Mouse (Mus musculus) adrenal gland (tissue): ENCODE data around the gene Tas1r2.

Source experiments
- intact Hi-C: fragments of 180-260 bp; cut with DNase I; formaldehyde crosslinking; loops from one replicate; pipeline ENCODE4 v1.15.1; 2025

Gene Tas1r2

DNA sequence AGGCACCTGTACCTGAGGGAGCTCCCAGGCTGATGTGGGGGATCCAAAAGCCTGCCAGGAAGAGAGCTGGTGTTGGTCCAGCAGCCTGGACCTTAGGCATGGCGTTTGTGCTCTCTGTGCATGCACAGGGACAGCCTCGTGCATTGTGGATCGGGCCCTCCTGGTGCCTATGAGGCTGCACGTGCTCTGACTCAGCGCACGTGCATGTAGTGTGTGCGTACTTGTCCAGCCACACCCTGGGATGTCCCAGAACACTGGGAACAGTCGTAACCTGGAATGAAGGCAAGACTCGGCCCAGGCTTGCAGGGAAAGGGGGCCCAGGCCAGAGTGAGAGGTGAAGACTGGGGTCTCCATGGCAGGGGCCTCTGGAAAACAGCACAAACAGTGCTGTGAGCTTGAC lies 15.5 kb upstream of the Tas1r2 start:
- intact Hi-C loops = loop anchor here (2.0 kb wide), 1 partner anchor 167 kb away; no protein-coding TSS in a partner anchor

DNA sequence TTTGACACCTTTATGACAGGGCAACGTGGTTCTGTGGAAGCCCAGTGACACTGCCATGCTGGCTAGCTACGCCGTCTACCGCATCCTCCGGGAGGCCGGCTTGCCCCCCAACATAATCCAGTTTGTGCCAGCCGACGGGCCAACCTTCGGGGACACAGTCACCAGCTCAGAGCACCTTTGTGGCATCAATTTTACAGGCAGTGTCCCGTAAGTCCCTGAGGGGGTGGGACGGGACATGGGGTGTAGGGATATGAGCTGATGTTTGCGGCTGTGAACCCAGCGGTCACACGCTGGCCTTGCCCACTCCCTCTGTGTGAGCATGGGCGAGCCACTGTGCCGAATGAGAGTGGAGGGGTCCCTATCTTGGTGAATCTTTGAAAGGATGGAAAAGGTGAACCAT lies 15.0 kb upstream of the Tas1r2 start:
- intact Hi-C loops = no loop called here

DNA sequence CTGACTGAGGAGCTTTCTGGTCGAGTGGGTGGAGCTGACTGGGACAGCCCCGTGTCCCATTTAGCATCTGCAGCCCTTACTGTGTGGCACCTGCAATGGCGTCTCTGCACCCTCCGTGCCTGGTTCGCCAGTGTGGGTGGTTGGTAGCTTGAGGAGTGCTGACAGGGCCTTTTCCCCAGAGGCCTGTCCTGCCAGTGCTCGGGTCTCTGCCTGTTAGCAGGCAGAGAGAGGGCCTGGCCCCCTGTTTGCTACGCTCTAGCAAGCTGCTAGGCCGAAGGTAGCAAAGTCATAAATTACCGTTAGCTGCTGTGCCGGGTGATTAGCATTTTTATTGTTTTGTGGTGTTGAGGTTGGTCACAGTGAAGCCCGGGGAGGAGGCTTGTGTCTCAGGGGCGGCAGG lies 13.5 kb upstream of the Tas1r2 start:
- intact Hi-C loops = no loop called here

DNA sequence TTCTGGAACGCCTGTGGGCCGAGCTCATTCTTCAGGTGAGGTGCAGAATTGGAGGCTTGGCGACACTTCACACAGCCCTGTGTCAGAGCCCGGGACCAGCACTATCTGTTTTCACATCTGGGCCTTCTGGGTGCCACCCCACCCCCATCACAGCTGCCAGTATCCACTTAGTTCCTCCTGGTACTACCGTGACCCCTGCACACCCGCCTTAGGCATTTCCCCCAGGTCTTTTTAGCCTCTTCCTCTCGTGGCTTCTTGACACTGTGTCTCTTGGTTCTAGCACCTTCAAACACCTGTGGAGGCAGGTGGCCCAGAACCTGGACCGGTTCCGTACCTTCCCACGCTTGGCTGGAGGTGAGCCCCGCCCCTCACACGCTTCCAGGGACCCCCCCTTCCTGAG lies 13.0 kb upstream of the Tas1r2 start:
- intact Hi-C loops = no loop called here

DNA sequence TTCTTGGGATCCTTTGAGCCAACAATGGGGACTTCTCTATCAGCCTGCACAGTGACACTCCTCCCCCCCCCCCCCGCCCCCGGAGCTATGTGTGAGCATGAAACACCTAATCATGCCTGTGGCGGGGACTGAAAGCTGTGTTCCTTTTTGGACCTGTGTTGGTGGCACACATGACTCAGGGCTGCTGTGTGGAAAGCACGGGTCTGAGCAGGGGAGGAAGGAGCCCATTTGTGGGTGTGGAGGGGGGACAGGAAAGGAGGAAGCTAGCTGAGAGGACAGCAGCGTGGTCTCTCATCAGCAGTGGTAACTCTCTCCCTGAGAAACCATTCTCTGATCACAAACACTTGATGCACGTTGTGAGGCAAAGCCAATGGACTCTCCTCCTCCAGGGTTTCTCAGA lies 12.6 kb upstream of the Tas1r2 start:
- intact Hi-C loops = no loop called here

DNA sequence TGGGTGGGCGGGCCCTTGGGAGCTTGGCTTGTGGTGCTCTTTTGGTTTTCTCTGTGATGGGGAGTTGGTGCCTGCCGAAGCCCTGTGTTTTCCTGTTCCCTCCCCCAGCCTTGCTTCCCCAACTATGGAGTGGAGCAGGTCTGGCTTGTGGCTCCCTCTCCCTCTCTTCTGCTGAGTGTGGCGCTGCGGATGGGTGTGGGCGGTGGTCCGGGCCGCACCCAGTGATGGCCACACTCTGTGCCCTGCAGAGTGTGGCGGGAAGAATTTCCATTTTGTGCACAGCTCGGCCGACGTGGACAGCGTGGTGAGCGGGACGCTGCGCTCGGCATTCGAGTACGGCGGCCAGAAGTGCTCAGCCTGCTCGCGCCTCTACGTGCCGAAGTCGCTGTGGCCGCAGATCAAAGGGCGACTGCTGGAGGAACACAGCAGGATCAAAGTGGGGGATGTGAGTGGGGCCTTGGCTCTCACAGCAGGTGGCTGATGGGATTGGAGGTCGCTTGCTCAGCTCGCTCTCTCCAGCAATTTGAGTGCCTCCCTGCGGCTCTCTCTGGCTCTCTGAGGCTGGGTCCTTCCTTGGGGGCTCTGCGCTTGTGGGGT lies 11.4 kb upstream of the Tas1r2 start:
- intact Hi-C loops = no loop called here

DNA sequence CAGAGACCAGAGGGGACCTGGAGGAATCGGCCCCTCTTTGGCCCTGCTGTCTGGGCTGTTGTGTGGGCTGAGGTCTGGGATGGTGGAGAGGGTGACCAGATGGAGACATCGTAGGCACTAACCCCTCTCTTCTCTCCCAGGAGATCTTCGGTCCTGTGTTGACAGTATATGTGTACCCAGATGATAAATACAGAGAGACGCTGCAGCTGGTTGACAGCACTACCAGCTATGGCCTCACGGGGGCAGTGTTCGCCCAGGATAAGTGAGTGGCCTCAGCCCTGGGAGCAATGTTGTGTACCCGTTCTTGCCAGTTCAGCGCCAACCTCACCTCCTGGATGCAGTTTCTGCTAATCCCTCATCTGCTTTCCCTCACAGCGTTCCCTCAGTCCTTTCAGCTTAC lies 9.4 kb upstream of the Tas1r2 start:
- intact Hi-C loops = loop anchor here (1.0 kb wide), 2 partner anchors 26 to 214 kb away; no protein-coding TSS in a partner anchor

DNA sequence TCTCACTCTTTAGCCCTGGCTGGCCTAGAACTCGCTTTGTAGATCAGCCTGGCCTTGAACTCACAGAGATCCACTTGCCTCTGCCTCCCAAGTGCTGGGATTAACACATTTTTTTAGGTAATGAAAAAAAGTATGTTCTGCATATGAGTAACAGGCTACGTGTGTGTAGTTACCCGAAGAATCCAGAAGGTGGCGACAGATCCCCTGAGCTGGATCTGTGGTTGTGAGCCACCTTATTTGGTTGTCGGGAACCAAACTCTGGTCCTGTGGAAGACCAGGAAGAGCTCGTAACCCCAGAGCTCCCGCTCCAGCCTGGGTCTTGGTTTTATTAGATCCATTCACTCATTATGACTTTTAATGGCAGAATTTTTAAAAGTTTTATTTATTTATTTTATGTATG lies 6.4 kb upstream of the Tas1r2 start:
- intact Hi-C loops = no loop called here

DNA sequence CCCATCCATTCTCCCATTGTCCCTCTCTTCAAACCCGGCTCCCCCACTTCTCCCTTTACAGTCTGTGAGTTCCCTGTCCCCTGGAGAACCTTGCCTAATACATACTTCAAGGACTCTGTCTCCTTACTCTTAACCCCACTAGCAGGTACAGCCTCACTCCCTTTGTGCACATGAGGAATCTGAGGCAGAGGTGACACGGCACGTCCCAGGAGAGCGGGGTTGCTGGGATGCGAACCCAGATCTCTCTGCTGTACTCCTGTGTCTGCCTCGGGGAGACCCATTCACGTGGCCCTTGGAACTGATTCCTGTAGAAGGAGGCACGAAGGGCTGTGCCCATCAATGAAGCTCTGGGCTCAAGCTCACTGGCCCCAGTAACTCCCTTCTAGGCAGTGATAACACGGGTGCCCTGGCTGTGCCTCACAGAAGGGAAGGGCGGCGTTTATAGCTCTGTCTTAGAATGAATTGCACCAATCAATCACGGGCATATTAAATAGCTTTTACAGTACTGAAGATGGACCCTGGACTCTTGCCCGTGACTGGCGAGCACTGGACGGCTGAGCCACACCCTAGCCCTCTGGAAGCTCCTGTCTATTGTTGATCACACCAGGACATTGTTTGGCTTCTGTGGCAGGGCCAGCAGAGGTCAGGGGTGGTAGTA lies 3.1 kb upstream of the Tas1r2 start:
- intact Hi-C loops = no loop called here

DNA sequence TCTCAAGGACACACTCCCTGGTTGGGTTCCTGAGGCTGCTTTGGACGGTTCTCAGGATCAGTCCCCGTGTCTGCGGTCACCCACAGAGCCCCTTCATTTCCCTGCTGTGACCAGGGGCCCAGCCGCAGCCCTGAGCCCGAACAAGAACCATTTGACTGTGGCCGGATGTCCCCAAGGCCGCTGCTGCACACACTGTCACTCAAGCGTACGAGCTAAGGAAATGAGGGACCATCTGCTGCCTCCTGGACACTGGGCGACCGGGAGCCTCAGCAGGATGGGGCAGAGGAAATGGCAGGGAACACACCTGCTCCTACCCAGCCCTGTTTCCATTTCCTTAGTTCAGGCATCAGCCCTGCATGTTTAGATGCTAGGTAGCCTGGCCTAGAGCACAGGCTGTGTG lies 2.4 kb upstream of the Tas1r2 start:
- intact Hi-C loops = no loop called here

DNA sequence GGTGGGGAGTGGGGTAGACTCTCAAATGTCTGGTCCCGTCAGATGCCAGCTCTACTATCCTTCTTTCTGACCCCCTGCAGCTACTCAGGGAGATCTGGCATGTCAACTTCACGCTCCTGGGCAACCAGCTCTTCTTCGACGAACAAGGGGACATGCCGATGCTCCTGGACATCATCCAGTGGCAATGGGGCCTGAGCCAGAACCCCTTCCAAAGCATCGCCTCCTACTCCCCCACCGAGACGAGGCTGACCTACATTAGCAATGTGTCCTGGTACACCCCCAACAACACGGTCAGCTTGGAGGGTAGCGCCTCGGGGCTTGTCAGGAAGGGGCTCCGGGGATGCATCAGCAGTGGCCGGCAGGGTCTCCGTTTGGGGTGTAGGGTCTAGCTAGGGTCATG lies 8.6 kb downstream of the Tas1r2 start:
- intact Hi-C loops = no loop called here

DNA sequence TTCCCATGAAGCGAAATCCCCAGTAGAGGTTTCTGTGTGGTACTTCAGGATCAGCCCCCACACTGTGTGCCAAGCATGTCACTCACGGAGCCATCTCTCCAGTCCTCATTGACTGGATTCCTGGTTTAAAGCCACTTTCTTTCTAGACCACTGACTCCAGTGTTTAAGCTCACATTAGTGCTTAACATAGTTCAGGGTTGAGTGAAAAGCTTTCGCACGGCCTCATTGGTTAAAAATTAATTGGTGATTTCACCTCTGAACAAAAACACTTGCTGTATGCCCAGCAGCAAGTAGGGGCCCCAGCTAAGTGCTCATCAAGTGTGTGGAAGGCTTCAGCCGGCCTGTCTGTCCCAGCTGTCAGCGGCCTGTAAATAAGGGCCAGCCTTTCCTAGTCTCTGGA lies 14.3 kb downstream of the Tas1r2 start:
- intact Hi-C loops = no loop called here

DNA sequence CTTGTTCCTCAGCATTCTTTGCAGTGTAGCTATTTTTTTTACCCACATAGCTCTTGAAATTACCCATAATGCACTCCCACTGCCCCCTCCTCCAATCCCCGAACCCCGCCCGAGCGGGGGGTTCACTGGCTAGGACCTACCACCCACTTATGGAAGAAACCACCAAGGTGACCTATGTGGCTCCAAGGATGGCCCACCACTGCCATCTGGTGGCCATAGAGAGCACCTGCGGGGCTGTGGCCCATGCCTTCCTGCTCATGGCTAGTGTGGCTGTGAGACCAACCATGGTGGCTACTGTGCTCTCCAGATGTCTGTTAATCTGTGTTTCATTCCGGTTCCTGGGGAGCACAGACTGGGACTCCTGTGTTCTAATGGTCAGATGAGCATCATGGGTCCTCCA lies 16.5 kb downstream of the Tas1r2 start:
- intact Hi-C loops = loop anchor here (1.0 kb wide), 1 partner anchor 26 kb away; no protein-coding TSS in a partner anchor

DNA sequence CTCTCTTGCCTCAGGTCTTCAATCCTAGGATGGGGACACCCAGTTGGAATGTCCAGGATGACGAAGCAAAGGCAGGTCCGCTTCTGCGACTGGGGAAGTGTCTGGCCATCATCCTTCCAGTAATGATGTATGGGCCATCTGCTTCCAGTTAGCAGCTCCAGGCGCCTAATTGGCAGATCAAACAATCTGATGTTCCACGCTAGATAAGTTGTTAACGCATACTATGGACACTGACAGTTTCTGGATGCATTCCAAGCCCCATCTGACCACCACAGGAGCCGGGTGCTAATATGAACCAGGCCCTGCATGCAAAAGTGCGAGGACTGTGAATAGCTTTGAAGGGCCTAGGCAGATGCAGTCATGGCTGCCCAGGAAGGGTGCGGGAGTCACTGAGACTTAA lies 22.4 kb downstream of the Tas1r2 start:
- intact Hi-C loops = no loop called here

DNA sequence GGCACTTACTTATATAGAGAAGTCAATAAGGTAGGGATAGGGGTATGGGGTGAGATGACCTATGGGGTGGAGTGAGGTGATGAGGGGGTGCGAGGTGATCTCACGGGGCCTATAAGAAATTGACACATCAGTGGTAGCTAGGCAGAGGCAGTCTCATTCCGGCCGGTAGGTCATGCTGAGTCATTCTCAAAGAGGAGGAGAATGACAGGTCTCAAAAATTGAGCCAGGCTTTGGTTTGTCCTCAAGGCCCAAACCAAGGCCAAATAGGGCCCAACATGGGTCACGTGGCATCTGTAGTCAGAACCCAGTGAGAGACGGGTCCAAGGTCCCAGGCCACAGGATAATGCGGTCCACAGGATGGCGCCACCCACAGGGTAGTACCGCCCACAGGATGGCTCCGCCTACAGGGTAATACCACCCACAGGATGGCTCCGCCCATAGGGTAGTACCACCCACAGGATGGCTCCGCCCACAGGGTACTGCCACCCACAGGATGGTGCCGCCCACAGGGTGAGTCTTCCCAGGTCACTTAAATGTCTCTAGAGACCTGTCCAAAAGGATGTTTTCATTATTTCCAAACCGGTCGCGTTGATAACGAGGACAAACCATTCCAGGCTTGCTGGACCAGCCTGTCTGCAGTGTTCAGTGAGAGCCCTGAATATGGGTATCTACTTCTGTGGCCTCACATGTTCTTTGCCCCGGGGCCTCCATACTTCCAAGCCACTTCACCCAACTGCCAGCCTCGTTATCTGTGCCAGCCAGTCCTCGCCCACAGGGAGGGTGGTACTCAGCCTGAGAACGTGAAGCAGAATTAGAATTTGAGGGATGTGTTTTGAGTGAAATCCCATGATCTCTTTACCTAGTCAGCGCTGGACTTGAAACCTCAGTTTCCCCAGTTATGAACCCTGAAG lies 30.6 kb downstream of the Tas1r2 start:
- intact Hi-C loops = loop anchor here (1.0 kb wide), 1 partner anchor 174 kb away; no protein-coding TSS in a partner anchor

DNA sequence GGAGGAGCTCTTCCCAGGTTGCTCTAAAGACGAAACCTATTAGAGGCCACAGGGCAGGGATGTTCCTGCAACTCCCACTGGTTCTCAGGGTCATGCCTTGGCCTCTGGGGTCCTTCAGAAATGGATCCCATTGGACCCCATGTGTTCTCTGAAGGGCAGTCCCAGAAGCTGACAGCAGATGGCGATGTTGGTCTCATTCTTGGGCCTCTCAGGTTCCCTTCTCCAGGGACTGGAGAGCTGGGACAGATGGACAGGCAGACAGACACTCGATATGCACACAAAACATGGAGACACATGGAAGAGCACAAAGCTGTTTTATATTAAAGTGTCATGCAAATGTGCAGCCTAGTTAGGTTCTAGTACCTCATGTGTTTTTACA lies 31.3 kb downstream of the Tas1r2 start:
- intact Hi-C loops = loop anchor here (1.0 kb wide), 1 partner anchor 174 kb away; no protein-coding TSS in a partner anchor

DNA sequence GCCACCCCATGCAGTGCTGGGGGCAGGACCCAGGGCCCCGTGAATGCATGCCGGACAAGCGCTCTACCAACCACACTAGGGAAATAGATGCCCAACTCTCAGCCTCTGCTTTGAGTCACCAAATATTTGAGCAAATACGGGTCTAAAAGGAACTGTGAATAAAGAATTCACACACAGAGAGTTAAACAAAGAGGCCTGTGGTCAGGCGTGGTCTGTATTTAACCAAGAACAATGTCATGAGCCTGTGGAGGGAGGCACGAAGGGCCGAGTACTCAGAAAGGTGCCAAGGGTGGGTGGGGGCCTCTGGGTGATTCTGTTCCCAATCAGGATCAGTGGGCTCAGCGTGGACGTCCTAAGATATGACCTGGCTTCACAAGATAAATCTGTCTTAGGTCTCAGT lies 34.7 kb downstream of the Tas1r2 start:
- intact Hi-C loops = no loop called here

DNA sequence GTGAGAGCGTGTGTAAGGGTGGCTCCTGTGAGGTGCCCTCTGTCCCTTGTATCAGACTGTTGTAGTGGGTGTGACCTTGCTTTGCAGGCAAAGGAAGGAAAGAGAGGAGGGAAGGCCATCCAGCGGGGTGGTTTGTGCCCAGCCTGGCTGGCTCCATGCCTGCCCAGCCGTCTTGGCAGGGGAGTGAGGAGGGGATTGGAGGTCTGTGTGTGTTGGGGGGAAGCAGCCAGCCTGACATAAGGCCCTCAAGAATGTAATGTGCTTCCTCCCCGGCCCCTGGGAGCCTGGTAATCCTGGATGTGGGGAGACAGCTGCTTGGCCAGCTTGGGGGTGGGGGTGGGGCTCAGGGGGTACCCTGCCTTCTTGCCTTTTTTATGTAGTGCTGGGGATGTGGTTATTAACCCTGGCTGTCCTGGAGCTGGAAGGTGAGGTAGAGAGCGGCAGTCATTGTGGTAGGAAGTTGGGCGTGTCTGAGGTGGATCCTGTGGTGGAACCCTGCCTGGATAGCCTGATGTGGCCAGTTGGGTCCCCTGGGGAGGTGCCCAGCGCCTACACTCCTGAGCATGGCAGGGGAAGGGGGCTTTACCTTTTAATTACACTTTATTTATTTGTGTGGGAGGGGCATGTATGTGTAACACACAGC lies 36.4 kb downstream of the Tas1r2 start:
- intact Hi-C loops = no loop called here

DNA sequence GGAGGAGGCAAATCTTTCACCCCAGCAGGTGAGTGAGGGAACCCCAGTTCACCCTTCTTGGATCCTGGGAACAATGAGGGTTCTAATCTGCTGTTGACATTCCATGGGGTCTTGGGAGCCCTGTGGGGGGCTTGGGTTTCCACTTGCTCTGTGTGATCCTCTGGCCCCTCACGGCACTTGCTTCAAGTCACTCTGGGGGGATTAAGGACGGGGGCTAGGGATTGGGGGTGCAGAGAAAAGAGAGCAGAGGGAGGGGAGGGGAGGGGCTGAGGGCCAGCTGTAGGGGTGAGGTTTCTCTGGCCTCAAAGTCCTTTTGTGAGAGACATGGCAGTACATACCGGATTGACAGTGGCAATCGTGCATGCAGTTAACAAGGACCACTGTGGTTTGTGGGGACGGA lies 40.0 kb downstream of the Tas1r2 start:
- intact Hi-C loops = no loop called here

DNA sequence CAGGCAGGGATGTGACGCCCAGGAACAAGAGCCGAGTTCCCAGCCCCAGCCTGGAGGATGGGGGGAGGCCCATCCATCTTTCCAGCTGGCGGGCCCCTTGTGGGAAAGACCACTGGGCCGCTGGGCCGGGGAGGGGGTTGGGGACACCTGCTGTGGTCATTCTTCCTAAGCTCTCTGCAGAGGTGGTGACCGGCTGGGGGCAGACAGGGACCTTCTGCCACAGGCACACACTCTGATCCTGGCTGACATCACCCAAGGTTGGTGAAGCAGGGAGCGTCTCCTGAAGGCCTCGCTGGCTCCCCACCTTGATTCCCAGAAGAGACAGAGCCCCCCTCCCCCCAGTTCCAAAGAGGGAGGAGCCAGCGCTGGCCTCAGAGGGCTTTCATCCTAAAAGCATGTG lies 44.4 kb downstream of the Tas1r2 start:
- intact Hi-C loops = no loop called here

DNA sequence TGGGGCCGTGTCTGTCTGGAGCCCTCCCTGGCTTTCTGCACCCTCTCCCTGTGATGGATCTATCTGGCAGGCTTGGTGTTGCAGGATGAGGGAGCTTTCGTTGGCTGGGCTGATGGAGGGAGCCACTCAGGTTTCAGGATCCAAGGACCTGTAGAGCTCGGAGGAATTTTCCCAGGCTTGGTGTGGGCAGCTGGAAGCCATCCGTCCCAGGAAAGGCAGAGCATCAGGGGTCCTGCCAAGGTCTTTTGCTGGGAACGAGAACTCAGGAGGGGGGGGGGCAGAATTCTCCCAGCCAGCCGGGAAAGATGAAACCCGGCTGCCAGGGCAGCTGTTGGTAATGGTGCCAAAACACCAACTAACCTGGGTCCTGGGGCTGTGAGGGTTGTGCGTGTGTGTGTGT lies 45.3 kb downstream of the Tas1r2 start:
- intact Hi-C loops = no loop called here

DNA sequence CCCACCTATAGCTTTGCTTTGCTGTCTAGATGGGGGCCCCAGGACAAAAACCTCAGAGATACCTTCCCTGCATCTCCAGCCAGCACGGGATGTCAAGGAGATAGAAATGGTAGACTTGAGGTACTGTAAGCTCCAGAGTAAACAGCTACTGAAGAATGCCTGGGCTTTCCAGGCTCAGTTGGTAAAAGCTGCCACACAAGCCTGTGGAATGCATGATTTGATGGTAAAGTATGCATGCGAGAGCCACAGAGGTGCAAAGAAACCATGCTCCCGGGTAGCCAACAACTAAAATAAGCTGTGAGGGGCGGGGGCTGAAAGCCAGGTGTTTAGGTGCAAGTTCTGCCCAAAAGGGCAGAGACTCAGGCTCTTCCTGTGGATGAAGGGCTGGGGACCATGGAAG lies 49.6 kb downstream of the Tas1r2 start:
- intact Hi-C loops = no loop called here
